Mouse (Mus musculus): ENCODE data around the gene Nup160.
A peak's percentile ranks its signal among the peaks of the same experiment; 100 is the strongest.

Nup160 gene

DNA sequence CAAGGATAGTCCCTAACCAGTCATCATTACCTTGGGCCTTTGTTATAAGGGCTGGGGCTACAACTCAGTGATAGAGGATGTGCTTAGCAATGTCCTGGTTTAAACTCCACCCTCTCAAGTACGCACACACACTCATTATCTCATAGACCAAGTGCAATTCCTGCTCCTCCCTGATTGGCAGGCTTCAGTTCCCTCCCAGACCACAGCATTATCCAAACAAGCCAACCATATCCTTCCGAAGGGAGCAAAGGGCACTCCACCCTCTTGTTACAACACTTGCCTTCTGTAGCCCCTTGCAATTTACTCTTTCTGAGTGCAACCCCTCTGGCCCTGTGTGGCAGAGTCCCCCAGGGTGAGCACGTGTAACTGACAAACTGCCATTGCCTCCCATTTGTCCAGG lies 15.6 kb upstream of the Nup160 start:
- DNase-seq (ENCODE audit: low read depth, low spot score): no peak

DNA sequence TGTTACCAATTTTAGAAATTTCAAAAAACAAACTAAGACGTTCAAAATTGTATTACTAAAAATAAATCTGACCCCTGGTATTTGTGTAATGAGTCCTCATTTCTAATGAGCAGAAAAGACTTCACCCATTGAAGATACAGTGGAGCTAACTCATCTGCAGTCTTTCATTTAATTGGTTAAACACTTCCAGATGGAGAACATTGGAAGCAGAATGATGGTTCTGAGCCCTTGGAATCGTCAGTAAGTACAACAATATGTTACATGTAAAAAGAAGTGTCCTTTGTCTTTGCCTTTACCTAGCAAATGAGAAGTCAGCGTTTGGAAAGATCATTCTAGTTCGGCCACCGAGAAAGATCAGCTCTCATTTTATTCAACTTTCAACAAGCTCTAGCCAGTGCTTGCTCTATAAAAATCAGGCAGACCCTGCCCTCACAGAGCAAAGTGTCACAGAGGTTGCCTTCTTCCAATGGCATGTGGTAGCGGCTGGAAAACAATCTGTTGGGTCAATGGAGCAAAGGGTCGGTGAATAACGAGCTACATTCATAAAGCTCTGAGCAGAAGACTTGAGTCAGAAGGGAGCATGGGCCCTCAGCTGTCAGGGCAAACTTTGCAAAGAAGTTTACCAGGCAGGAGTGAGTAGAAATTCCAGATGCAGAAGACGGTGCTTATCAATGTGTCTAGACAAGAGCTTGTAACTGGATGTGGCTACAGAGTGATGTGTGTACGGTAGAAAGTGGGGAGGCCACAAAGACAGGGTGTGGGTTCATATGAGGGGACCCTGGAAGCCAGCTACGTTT lies 10.2 kb upstream of the Nup160 start:
- peak; percentile 8 for DNase-seq (ENCODE audit: low read depth, low spot score)

DNA sequence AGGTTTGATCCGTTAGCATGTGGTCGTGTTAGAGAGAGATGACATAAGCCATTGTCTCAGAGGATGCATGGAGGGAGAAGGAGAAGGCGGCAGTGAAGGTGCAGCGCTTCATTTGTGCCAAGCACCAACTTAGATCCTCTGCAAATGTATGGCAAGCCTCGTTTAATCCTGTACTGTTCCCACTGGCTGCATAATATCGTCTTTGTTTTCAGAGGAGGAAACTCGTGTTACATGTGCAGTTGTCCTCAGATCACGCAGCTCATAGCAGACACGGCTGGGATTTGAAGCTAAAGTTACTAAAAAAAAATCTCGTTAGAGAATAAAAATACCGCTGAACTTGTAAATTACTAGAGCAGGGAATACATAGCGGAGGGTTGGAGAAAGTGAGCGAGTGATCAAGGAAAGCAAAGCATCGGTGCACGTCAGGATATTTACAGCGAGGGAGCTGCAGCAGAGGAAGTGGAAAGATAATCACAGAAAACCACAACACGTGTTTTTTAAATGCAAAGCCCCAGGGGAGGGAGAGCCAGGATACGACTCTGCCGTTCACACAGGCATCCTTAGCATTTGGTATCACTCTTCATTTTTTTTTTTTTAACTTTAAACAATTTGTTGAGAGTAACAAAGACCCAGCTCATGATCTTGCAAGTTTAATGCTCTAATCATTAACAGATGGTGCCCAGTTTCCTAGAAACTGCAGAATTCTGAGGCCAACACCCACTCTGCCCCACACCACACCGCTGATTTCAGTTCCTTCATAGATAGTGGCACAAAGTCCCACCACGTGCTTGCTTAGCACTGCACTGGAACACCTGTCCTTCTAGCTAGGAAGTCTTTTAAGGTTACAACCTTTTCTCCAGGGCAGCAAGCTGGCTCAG lies 9.4 kb upstream of the Nup160 start:
- DNase-seq (ENCODE audit: low read depth, low spot score): peak; percentile 54

DNA sequence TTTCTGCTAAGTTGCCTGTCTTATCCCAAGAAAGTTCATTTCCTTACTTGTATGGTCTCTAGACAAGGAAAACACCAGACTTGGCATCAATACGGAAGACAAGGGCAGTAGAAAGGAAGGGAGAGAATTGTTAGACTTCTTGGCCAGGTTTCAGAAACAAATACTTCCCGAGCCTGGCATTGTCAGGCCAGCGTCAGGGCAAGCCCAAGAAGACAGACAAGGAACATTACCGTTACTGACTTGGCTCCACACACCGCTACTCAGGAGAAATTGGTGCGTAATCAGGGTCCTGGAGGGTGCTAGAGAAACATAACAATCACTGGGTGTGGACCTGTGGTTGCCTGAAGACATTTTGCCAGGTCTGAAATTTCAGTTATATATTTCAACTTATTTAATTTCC lies 6.7 kb upstream of the Nup160 start:
- no peak for DNase-seq (ENCODE audit: low read depth, low spot score)

DNA sequence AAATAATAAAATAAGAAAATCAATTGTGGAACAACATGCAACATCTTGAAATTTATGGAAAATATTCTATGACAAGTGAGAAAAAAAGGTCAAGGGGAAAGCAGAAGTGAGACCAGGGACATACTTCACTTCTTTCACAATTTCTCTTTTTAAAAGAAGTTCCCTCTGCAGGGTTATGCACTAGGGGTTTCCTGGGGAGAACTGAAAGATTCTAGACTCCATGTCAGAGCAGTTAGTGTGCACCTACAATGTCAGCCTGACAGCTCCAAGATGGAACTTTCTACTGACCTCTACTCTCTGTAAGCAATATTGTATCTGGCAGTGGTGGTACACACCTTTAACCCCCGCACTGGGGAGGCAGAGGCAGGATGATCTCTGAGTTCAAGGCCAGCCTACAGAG lies 3.7 kb upstream of the Nup160 start:
- no peak for DNase-seq (ENCODE audit: low read depth, low spot score)

DNA sequence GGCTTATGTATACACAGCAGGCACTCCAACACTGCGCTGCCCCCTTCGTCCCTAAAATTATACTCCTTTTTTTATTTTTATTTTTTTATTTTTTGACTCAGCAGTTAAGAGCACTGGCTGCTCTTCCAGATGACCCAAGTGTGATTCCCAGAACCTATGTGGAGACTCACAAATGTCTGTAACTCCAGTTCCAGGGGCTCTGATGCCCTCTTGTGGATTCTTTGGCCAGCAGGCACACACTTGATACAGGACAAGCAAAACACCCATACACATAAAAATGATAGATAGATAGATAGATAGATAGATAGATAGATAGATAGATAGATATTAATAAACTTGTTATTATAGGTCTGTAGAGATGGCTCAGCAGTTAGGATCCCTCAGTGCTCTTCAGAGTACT lies 2.5 kb upstream of the Nup160 start:
- DNase-seq (ENCODE audit: low read depth, low spot score): peak; percentile 25

DNA sequence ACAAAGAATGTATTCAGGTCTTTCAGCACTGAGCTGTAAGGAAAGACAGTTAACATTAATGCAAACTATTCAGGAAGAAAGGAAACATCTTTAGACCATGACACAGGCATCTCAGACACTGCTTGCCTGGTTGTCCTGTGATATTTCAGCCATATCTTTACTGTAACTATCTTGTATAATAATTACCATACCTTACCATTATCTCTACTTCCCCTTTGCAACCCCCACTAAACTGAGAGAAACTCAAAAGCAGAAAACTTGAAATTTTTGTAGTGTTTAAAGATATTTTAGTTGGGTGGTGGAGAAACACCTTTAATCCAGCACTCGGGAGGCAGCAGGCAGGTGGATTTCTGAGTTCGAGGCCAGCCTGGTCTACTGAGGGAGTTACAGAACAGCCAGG lies 1.5 kb upstream of the Nup160 start:
- DNase-seq (ENCODE audit: low read depth, low spot score): no peak

DNA sequence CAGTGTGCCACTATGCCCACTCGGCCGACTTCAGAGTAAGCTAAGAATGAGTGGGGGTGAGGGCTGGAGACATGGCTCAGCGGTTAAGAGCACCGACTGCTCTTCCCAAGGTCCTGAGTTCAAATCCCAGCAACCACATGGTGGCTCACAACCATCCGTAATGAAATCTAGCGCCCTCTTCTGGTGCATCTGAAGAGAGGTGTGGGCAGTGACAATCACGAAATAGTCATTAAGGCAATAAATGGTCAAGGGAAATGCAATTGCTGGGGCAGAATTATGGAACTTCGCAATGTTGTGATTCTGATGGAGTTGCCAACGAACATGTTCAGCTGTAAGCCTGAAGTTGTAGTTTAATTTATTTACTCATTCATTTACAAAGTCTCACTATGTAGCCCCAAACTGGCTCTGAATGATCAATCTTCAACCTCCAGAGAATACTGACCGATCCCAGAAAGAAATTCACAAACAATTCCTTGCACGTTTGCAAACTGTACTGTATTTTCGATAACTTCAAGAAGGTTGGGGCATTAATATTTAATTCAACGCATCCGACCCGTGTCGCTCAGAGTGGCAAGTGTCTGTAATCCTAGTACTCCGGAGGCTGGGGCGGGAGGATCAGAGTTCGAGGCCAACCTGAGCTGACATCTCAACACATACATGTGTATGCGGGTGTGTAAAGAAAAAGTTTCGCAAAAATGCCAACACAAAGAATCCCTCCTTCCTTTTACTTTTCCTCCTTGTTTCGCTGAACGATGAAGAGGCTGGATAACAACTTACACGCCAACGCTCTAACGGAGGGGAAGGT lies 1.4 kb downstream of the Nup160 start:
- DNase-seq (ENCODE audit: low read depth, low spot score): peak; percentile 57

DNA sequence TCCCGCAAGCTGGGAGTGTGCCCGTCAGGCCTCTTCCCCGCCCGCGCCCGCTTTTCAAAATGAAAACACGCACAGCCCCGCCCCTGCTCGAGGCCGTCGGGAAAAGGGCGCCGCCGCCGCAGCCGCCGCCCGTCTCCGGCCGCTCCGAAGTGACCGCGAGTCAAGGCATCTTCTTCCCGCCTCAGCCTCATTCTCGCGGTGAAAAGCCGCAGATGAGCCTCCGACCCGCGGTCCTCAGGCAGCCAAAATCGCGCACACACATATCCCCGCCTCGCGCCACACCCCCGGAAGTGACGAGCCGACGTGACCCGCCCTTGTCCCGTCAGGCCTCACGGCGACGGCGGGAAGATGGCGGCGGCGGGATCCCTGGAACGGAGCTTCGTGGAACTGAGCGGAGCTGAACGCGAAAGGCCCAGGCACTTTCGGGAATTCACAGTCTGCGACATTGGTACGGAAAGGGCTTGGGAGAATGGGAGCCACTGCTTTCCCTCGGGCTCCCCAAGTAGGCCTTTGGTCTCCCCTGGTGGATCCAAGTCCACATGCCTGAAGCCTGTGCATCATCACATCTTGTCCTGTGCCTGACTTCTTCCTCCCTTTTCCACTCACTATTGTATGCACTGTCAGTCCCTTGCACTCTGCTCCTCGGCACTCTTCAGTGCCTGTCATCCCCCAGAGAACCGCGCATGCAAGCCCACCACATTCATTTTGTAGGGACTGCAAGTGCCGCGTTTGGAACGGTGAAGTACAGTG lies 2.2 kb downstream of the Nup160 start:
- peak; percentile 95 for DNase-seq (ENCODE audit: low read depth, low spot score)

DNA sequence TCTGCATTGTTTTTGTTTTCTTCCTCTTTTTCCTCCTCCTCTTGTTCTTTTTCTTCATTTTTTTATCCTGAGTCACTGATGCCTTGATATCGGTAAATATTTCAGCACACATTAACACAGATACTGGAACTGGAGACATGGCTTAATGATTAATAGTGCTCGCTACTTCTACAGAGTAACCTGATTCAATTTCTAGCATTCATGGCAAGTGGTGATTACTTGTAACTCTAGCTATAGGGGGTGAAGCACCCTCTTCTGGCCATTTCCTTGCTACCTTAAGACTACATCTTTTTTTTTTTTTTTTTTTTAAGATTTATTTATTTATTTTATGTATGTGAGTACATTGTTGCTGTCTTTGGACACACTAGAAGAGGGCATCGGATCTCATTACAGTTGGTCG lies 23.9 kb downstream of the Nup160 start:
- DNase-seq (ENCODE audit: low read depth, low spot score): peak; percentile 19

DNA sequence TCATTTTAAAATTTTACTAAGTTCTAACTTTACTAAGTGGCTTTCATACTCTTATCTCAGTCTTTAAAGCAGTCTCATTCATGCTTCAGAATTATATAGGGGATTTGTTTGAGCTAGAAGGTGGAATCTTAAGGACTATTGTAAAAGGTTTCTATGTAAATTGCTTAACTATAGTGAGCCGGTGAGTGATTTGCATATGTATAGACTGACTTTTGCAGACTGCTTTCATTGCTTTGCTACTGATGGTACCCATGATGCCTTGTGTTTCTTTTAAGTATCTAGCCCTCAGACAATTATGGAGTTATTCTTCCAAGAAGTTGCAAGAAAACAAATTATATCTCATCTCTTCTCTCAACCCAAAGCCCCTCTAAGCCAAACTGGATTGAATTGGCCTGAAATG lies 31.5 kb downstream of the Nup160 start:
- no peak for DNase-seq (ENCODE audit: low read depth, low spot score)

DNA sequence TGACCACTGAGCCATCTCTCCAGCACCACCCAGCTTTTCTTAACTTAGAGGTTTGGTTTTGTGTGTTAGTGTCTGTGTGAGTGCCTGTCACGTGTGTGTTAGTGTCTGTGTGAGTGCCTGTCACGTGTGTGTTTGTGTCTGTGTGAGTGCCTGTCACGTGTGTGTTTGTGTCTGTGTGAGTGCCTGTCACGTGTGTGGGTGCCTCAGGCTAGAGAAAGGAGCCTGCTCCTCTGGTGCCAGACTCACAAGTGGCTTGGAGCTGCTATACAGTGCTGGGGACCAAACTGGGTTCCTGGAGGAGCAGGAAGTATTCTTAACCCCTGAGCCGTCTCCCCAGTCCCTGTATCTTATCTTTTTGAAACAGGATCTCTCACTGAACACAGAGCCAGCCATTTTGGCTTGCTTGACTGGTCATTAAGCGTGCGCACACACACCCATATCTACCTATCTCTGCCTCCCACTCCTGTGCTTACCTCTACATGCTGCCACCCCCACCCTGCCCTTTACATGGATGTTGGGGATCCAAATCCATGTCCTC lies 38.6 kb downstream of the Nup160 start:
- no peak for DNase-seq (ENCODE audit: low read depth, low spot score)

DNA sequence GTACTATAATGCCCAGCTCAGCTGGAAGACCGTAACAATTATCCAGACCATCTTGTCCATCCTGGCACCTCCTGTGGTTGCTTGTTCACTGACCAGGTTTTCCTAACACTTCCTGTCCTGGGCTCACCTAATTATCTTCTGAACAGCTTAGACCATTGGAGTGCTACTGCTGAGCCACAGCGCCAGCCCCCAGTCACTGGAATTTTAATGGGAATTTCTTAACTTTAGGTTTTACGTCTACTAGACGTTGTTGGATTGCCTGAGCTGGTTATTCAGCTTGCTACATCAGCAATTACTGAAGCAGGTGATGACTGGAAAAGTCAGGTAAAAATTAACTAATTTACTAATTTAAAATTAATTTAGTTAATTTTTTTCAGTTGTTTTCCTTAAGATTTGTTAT lies 40.4 kb downstream of the Nup160 start:
- no peak for DNase-seq (ENCODE audit: low read depth, low spot score)

DNA sequence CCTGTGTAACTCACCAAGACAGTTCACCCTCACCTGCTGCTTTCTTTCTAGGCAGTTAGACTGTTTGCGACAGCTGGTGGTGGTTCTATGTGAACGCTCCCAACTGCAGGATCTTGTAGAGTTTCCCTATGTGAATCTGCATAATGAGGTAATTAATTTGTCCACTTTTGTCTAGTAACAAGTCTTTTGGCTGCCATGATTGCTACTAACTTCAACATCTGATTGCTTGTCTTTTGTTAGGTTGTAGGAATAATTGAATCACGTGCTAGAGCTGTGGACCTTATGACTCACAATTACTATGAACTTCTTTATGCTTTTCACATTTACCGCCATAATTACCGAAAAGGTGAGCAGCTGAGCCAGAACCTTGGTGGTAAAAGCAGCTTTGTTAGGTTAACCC lies 40.9 kb downstream of the Nup160 start:
- DNase-seq (ENCODE audit: low read depth, low spot score): no peak

DNA sequence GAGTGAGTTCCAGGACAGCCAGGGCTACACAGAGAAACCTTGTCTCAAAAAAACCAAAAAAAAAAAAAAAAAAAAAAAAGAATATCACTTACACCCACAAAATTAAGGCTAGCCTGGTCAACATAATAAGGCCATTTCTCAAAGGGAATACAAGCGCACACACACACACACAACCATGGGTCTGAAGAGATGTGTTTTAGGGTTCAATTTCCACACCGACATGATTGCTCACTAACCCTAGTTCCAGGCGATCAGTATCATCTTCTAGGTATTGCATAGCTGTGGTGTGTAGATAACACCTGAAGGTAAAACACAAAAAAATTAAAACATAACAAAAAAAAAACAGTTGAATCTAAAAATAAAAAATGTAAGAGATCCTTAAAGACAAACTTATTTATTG lies 49.8 kb downstream of the Nup160 start:
- DNase-seq (ENCODE audit: low read depth, low spot score): no peak

DNA sequence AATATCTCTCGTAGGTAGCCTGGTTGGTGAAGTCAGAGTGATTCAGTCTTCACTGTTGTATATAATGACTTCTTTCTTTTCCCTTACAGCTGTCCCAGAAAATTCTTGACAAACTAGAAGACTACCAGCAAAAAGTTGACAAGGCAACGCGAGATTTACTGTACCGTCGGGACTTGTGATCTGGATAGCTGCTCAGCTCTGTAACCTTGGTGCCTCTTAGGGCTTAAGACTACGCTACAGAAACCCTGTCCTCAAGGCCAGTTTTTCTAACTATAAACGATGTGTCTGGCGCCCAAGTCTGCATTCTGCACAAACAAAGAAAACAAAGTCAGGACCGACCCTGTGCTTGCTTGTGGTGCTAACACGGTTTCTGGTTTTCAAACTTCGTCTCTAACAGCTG lies 58.3 kb downstream of the Nup160 start:
- DNase-seq (ENCODE audit: low read depth, low spot score): no peak

DNA sequence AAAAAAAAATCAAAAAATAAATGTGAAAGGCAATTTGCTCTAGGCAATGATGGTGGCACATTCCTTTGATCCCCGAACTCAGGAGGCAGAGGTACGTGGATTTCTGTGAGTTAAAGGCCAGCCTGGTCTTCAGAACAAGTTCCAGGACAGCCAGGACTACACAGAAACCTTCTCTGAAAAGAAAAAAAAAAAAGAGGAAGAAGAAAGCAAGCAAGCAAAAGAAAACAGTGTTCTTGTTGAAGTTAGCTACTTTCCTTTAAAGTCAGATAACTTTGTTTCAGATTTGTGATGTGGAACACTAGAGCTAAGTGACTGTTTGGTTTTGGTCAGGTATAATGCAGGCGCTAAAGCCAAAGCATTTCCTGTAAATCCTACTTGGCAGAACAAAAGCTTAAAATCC lies 61.8 kb downstream of the Nup160 start:
- DNase-seq (ENCODE audit: low read depth, low spot score): no peak

DNA sequence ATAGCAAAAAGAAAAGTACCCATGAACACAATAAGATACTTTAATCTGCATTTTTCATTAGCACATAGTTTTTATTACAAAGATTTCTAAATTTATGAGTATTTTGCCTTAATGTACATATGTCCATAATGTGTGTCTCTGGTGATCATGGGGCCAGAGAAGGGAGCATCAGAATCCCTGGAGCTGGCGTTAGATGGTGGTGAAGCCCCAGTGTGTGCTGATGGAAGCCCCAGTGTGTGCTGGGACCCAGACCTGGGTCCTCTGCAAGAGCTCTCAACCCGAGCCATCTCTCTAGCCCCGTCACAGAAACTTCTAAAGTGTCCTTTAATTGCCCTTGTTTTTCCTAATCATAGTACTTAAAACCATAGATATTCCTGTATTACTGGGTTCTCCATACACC lies 62.3 kb downstream of the Nup160 start:
- DNase-seq (ENCODE audit: low read depth, low spot score): no peak

DNA sequence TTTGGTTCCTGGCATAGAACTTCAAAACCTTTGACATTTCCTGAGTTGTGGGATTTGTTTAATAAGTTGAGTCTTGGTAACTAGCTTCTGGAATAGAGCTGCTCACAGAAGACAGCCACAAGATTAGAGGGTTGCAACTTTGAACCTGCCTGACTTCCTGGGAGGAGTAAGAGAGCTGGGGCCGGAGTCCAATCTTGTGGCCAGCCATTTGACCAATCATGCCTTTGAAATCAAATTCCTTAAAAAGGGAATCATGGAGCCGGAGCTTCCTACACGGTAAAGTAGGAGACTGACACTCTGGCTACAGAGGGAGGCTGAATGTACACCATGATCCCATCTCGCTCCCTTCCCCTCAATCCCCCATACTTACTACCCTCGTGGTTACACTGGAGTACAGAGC lies 62.9 kb downstream of the Nup160 start:
- DNase-seq (ENCODE audit: low read depth, low spot score): no peak

DNA sequence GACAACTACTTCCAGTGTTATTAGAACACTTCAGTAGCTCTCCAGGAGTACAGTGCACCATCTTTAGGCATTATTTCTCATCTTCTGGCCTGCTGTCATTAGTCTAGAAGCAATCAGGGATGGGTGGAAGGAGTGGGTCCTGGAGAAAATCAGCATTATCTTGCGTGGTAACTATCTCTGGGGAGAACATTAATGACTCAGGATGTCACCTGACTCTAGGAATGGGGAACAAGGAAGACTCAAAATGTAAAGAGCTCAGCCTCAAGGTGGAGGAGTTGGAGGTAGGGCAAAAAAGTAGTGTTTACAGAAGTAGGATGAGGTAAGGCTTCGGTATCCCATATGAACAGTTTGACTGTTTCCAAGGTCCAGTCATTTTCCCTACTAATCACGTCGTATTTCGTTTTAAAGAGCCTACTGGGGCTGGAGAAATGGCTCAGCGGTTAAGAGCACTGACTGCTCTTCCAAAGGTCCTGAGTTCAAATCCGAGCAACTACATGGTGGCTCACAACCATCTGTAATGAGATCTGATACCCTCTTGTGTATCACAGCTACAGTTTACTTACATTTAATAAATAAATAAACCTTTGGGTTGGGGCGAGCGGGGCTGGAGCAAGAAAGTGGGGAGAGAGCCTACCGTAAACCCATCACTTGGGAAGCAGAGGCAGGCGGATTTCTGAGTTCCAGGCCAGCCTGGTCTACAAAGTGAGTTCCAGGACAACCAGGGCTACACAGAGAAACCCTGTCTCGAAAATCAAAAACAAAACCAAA lies 67.5 kb downstream of the Nup160 start:
- peak; percentile 10 for DNase-seq (ENCODE audit: low read depth, low spot score)
